Mouse (Mus musculus) right cerebral cortex, postnatal 14 days (tissue): ENCODE results near the gene Chst11.

Source experiments
- DNase-seq: peaks from one replicate; pipeline ENCODE4 v3.0.0; 2022

Chst11 gene

GRCm38 (mm10) chr10:83149342-83150178, 164.3 kb downstream of the Chst11 start:
- DNase-seq, result no peak

- DNase-seq, result no peak
Observed at GRCm38 (mm10) chr10:83150587-83150986, 165.3 kb downstream of the Chst11 start.

- no peak for DNase-seq
Observed at GRCm38 (mm10) chr10:83151362-83151761, 166.1 kb downstream of the Chst11 start.

DNA sequence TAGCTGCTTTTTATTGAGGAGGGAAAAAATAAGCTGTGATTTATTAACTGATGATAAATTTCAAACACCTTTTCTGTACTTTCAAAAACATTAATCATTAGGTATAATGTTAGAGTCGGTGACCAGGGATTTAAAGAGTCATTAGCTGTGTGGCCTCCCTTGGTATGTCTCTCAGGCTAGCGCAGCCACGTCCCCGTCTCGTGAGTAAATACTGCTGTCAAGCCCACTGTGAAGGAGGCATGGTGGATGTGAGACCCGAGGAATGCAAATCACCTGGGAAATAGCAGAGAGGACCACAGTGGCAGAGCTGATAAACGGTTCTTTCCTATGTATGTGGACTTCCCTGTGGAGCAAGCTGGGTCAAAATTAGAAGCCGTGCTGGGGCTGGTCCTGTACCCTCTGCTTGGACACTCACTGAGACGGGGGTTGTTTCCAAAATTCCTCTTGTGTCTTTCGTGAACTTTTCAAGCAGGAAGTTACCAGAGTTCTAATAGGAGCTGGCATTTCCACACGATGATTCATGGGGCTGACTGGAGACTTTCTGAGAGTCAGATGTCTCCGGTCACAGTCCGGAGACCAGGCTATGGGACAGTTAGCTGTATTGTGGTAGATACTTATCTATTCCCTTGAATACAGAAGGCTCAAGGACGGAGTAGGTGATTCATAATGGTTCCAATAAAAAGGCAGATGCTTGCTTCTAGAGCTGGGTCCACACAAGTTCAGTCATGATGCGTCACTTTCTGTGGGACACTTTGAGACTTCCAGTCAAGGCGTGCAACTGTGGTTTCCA, 166.8 kb downstream of the Chst11 start:
- DNase-seq, result no peak

- no peak for DNase-seq
Observed at GRCm38 (mm10) chr10:83152723-83153122, 167.4 kb downstream of the Chst11 start.

DNA sequence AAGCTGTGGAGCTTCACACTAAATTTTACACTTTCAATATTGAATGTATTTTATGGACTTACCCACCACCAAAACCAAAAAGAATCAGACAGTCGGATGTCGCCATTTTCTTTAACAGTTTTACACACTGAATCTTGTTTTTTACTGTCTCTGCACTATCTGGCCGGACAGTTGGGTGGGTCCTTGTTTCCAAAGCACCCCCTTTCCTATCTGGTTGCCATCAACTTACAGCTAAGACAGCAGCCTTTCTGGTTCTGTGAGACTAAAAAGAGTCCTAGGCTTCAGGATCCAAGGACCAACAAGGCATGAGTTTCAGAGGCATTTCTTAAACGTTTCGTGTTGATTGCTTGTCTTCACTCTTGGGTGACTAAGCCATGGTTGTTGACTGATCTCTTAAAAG, 168.1 kb downstream of the Chst11 start:
- DNase-seq, result no peak

DNA sequence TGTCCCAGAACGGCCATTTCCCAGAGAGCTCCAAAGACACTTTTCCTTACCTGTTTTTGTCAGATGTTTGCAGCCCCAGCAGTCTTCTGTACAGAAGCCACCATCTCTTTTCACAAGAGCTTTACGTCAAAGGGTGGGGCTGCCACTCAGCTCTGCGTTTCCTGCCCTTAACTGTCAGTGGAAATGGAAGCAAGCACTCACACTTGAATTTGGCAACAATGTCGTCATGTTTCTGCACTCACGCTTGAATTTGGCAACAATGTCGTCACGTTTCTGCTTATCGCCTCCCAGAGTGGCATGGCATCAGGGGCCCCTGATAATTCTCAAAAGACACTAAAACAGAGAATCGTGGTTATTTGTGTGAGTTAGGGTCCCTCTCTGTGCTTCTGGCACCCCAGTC, 168.6 kb downstream of the Chst11 start:
- DNase-seq, result no peak

GRCm38 (mm10) chr10:83157289-83157688, 172.0 kb downstream of the Chst11 start:
- no peak for DNase-seq

- no peak for DNase-seq
Observed at GRCm38 (mm10) chr10:83158322-83158721, 173.0 kb downstream of the Chst11 start.

GRCm38 (mm10) chr10:83159229-83159628, 173.9 kb downstream of the Chst11 start:
- DNase-seq, result no peak

DNA sequence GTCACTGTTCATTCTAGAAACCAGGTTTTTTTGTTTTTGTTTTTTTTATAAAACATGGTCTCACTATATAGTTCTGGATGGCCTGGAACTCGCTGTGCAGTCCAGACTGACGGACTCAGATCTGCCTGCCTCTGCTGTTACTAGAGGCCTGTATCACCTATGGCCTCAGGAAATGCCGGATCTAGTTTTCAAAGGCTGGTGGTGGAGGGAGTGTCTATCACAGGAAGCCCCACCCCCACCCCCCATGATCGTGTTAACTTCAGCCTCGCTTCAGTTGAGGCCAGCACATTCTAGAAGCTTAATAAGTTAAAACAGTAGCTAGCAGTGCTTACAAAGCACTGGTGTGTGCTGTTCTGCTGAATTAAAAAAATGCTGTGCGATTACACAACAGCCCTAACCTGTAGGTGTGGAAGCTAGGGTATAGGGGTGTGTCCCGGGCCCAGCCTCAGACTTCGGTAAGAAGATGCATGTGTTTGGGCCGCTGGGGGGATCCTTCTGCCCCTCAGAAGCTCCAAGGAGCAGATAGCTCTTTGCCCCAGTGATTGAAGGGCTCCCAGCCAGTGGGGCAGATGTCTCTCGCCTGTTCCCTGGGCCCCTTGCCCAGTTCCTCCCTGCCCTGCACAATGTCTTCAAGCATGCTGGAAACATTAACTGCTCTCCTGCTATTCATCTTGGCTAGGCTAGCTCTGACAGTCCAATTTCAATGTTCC, 176.5 kb downstream of the Chst11 start:
- peak; percentile 48 for DNase-seq

DNA sequence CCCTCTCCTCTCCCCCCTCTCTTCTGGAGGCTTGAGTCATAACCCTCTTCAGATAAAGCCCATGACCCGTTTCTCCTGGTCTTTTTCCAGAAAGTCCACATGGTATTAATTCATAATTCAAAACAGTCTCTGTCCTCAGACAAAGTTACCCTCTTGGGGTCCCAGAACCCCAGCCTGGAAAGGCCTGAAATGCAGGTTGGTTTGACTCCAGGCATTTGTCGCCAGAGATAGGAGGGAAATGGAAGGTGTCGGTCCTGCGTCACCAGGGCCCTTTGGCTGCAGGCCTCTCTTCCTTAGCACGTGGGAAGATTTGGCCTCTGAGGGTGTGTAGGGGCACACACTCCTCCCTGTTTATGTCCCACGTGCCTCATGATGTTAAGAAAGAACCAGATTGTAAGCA, 178.6 kb downstream of the Chst11 start:
- DNase-seq, result no peak

GRCm38 (mm10) chr10:83164901-83165435, 179.7 kb downstream of the Chst11 start:
- no peak for DNase-seq

DNA sequence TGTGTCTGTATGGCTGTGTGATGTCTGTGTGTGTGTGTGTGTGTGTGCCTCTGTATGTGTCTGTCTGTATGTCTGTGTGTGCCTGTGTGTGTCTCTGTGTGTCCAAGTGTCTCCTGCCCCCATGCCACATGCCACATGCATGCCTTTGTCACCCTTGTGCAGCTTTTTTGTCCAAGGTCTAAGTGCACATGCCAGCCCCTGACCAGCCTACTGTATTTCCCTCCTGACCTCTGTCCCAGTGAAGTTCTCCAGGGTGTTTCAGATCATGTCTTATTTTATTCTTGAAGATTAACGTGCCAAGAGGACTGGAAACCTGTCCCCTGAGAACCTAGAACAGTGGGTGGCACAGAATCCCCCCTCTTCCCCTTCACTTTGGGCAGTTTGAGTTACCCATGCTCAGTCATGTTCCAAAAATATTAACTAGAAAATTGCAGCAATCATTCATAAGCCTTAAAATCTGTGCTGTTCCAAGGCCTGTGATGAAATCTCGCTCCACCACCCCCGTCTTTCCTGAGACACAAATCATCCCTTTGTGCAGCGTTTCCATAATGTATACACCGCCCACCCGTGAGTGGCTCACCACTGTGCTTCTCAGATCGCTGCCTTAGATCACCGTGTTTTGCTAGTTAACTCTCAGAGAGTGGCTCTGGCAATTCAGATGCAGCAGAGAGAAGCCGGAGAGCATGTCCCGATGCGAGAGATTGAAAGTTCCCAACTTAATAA, 180.4 kb downstream of the Chst11 start:
- no peak for DNase-seq

DNA sequence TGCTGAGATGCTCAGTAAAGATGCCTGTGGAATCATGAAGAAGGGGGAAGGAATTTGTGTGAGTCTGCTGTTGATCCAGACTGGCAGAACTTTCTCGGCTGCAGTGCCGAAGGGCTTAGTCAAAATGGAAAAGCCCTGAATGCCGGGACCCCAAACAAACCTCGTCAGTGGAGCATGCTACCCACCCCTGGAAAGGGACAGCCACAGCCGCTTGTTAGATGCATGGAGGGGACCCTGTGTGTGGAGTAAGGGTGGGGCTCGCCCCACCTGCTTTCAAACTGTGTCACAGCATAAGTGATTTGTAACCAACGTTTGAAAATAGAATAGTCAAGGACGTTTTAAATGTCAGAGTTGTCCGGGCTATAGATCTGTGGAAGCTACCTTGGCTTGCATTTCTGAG, 181.0 kb downstream of the Chst11 start:
- DNase-seq, result no peak

GRCm38 (mm10) chr10:83167492-83167891, 182.2 kb downstream of the Chst11 start:
- DNase-seq, result no peak

DNA sequence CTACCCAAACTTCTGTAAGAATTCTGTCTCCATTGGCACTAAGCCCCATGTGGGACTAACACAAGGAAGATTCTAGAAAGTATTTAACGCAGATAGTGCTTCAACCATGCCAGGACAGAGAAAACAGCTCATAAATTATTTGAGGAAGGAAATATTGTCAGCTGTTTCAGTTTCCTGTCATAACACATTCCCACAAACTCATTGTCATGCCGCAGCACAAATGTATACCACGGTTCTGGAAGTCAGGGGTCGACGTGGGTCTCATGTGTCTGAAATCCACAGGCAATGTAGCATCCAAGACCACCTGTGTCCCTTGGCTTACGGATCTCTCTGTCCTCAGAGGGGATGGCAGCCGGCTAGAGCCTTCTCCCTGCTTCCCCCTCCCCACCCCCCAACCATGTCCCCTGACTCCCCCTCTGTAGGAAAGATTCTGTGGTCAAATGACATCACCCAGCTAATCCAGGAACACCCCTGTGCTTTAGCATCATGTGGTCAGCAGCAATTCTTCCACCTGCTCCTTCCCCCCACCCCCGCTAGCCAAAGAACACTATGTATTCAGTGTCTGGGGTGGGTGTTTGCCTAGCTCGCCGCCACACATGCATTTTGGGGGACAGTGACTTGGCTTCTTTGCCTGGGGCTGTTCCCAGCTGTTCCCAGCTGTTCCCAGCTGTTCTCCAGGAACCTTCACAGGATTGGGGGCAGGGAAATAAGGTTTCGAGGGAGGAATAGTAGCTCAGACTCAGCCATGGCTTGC, 183.2 kb downstream of the Chst11 start:
- no peak for DNase-seq

DNA sequence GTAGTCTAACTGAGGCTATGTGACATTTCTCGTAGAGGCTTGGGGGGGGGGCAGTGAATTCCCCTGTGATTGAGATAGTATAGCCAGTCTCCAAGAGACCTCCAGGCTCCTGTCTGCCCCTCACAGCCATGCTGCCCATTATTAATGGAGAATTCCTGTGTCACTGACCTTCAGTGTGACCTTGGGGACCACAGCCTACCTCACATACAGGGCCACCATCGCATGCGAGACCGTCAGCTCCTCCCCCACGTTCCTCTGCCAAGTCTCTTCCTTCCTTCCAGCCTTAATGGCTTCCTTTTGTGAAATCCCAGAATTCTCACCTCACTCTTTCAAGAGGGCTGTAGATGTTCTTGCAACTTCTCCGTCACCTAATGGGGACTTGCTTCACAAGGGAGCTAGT, 184.3 kb downstream of the Chst11 start:
- no peak for DNase-seq

- DNase-seq, result no peak
Observed at GRCm38 (mm10) chr10:83178151-83178550, 192.9 kb downstream of the Chst11 start.

DNA sequence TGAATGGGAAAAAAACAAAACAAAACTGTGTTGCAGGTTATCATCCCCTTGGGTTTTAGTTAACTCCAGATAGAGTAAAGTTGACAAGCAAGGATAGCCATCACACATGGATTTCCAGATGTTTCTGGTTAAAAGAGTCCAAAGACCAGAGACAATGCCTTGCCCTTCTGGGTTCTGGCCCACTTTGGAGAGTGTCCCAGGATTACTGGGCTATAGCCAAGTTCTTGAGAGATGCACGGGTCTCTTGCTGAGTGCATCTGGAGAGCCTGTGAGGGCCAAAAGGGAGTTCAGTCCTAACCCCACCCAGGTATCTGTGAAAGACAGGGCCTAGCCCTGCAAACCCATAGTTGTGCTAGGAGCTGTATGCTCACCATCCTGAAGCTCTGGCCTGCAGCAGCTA, 193.4 kb downstream of the Chst11 start:
- no peak for DNase-seq

- no peak for DNase-seq
Observed at GRCm38 (mm10) chr10:83181831-83182572, 196.7 kb downstream of the Chst11 start.
